Mouse (Mus musculus) thymus, adult 18-20 months (tissue): ENCODE results near the gene Ftsj3.
"Not testable (repeated sequence)": the region's sequence is repeated elsewhere in the genome, so short reads cannot be mapped to it uniquely, and the experiment has no call there.

Source experiments
- DNase-seq, 2 experiments: peaks; one replicate each; pipeline ENCODE4 v3.0.0; 2022; ENCODE audit warnings: mixed read lengths in 2 of 2

Ftsj3 gene

DNA sequence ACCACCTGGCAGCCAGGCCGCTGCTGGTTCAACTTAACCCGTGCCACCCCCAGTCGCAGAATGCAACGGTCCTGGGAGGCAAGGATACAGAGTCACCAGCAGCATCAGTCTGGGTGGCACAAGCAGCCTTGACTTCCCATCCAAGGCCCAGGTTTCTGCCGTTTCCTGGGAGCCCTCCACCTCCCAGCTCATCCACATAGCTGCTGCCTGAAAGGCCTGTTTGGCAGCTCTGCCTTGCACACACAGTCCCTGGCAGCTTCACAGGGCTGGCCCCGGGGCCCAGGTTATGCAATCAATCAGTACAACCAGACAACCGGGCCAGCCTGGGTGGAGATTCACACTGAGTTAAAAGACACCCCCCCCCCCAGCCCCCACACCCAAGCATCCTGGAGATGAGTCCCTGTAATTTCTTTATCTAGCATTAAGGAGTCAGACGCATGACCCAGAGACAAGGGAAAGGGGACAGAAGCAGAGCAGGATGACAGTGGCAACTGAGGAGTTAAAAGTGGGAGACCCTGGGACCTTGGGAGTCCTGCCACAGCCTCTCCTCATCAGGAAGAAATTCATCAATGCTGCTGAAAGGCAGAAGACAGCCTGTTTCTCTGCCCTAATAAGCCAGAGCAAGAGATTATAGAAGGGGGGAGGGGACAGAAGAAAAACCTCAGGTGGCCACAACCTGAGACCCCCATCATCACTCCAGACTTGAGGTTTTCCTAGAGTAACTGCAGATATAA is 12.6 kb upstream of the Ftsj3 start:
- no peak for DNase-seq

- no peak for DNase-seq
These were observed 12.0 kb upstream of the Ftsj3 start for GRCm38 (mm10) chr11:106267871-106268270.

DNA sequence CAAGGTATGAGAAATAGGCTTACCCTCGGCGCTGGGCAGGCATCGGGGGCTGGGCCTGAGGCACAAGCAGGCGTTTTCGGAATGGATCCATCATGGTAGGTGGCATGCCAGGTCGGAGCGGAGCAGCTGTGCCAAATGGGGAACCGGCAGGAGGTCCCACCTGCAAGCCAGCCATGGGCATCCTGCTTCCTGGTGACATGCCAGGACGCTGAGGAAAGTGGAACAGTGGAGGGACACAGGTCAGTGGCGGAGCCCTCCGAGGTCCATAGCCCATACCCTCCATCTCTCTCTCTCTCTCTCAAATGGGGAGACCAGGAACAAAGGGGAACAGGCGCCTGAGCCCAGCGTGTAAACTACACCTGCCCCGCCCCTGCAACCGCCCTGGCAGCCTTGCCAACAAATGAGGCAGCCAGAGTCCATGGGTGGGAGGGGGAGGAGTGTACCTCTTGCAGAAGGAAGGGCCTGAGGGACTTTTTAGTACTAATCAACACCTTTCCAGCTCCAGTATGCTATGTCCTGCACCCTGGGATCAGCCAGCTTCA is 11.5 kb upstream of the Ftsj3 start:
- DNase-seq: no peak

DNA sequence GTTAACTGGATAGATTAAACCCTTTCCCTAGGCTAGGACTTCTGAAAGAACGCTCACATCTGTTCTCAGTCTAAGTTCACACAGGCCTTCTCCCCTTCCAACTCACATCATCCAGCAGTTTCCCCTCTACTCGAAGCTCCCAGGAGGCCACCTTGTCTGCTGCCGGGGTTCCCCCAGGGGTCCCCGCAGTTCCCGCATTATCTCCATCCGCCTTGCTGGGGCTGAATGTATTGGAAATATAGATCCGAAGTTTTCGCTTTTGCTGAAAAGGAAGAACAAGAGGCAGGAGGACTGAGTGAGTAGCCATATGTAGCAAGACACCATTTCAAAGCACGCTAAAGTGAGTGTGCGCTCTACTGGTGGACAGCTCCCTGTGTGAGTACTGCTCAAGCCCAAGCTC is 10.6 kb upstream of the Ftsj3 start:
- no peak for DNase-seq

GRCm38 (mm10) chr11:106265570-106265969 is 9.7 kb upstream of the Ftsj3 start:
- DNase-seq: no peak

DNA sequence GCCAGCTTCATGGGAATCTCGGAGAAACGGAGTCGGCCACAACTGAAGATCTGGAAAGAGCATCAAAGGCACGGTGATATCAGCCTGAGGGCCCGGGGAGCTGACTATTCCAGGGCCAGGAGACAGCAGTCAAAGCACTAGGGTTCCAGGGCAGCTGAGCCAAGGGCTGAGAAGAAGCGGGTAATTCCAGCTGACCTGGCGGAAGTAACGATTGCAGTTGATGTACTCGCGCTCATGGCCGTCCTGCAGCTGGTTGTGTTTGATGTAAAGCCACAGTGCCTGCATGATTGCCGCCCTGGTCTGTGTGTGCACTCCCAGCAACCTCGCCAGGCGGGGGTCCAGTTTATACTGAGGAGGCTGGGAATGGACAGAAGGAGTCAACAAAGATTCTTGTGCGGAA is 9.1 kb upstream of the Ftsj3 start:
- no peak for DNase-seq

DNA sequence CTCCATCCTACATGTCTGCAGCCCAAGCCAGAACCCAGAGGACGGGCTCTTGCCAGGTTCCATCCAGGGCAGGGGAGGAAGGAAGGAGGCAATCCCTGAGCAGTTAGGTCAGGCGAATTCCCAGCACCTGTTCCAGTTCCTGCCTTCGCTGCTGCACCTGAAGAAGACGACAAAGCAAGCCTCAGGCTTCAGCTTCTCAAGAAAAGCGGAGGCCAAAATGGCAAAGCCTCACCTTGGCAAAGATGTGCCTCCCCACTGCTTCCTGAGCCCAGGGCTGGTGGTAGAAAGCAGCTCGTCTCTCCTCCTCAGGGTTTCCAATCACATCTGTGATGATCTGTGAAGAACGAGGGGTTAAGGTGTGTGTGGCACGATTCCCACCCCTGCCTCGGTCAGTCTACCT is 8.1 kb upstream of the Ftsj3 start:
- no peak for DNase-seq

DNA sequence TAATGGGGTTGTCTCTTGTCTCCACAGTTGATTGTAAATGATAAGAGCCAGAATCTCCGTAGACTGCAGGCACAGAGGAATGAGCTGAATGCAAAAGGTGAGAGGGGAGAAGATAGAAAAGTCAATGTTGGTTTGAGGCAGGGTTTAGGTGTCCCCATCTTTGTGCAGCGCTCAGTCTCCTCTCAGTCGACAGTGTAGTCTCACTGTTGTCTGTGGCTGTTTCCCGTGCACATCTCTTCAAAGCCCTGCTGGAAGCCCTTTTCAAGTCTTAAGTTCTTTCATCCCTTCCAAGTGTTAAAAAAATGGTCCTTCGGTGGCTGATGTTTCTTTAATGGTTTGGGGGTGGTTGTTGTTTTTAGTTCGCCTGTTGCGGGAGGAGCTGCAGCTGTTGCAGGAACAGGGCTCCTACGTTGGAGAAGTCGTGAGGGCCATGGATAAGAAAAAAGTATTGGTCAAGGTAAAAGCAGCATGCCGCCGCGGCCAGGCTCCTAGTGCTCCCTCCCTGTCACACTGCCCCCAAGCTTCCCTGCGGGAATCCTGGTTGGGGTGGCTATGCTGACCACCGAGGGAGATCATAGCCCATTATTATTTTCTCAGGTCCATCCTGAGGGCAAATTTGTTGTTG is 5.1 kb upstream of the Ftsj3 start:
- no peak for DNase-seq

GRCm38 (mm10) chr11:106256775-106257174 is 896 bp upstream of the Ftsj3 start:
- no peak for DNase-seq

DNA sequence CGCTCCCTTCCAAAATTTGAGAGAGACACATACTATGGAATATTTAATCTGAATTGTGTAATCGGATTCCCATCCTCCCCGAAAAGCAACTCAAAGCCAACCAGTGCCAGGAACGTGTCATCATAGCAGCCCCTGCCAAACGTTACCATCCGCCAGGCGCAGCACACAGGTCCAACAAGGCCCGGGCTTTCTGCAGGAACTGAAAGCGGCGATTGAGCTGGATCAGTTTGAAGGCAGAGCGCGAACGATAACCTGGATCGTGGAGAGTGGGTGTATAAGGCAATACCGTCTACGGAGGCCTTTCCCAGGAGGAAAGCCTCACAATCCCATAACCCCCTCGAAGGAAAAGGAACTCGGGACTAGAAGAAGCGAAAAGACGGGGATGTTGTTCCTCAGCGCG is 705 bp downstream of the Ftsj3 start:
- no peak for DNase-seq

DNA sequence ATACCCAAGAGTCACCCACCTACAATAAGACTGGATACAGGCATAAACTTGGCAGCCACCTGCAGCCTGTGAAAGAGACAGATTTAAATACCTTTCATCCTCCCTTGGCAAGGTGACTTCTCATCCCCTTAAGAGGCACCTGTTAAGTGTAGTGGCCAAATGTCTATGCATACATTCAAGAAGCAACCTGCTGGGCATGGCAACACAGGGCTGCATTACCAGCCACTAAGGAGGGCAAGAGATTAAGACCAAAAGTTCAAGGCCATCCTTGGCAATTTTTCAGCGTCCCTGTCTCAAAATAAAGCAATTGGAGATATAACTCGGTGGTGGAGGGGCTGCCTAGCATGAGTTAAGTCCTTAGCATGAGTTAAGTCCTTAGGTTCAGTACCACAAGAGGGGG is 1.1 kb downstream of the Ftsj3 start:
- no peak for DNase-seq

DNA sequence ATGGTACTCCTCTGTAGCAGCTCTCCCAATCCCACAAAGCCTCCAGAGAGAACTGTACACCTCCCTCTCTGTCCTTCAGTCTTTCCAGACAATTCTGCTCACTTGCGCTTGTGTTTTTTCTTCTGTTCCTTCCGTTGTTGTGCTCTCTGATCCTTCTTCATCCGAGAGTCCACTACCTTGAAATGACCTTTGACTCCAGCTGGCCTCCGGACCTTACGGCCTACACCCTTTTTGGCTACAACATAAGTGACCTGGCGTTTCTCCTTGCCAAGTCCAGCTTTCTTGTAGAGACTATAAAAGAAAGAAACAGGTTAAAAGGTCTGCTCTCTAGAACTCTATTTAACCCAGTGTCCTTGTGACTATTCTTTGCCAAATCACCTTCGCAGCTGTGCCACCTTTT is 6.6 kb downstream of the Ftsj3 start:
- no peak for DNase-seq

- DNase-seq: no peak
These were observed 9.0 kb downstream of the Ftsj3 start for GRCm38 (mm10) chr11:106246834-106247233.

DNA sequence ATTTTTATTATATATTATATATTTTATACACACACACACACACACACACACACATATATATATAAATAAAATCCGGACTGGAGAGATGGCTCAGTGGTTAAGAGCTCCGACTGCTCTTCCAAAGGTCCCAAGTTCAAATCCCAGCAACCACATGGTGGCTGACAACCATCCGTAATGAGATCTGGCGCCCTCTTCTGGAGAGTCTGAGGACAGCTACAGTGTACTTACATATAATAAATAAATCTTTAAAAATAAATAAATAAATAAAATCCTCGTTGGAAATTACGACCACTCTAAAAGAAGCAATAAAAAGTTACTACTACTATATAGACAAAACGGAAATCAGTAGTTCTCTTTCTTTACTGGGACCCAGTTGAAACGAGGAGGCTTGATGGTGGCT is 21.9 kb downstream of the Ftsj3 start:
- not testable (repeated sequence) for DNase-seq

DNA sequence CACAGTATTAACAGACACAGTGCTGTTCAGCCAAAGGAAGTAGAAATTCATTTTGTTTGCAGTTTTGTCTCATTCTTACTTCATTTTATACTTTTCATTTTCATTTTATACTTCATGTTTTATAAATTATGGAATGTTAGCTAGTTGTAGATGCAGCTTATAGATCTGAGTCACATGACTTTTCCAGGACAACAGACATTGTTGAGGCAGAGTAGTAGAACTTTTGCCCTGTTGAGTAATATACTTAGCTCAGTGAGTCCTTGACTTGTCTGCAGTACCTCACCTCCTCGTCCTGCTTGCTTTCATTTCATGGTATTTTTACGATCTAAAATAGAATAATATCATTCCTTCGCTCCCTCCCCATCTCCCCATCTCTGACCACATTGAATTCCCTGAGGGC is 35.3 kb downstream of the Ftsj3 start:
- no peak for DNase-seq

- peak; percentile 81 to 86 for DNase-seq
These were observed 39.0 kb downstream of the Ftsj3 start, which contains the start of gene Ddx42 for GRCm38 (mm10) chr11:106216730-106217490. TSS of gene Ddx42 (plus strand) at chr11:106216926.

- DNase-seq: peak; percentile 89 to 95
These were observed 39.8 kb downstream of the Ftsj3 start, which contains the start of gene Ccdc47 for GRCm38 (mm10) chr11:106215927-106216729. TSS of gene Ccdc47 (minus strand) at chr11:106216344.

- no peak for DNase-seq
These were observed 40.4 kb downstream of the Ftsj3 start for GRCm38 (mm10) chr11:106215450-106215859.

- no peak for DNase-seq
These were observed 41.0 kb downstream of the Ftsj3 start for GRCm38 (mm10) chr11:106214856-106215255.

DNA sequence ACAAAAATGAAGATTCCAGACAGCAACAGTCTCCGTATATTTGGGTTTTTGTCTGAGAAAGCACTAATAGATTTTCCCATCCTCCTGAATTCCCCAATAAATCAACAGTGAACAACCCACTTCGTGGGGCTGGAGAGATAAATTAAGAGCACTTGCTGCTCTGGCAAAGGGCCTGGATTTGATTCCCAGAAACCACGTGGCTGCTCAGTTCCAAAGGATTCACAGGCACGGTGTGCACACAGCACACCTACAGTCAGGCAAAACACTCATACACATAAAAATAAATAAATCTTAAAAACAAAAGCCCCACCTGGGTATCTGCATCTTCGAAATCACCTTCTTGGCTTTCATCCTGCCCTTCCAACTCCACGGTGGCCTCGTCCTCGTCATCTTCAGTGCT is 43.1 kb downstream of the Ftsj3 start:
- DNase-seq: no peak

- DNase-seq: no peak
These were observed 53.8 kb downstream of the Ftsj3 start, which contains the start of gene Strada for GRCm38 (mm10) chr11:106202123-106202465. TSS of gene Strada (minus strand) at chr11:106202168.

- no peak for DNase-seq
These were observed 54.3 kb downstream of the Ftsj3 start for GRCm38 (mm10) chr11:106201337-106202122.
